In genomic region chr5:106277786-106278185, GRCm38 (mm10) we compare ENCODE assay signal across 17 mouse cellular contexts.
"Had no signal": no experiment of that assay in that cellular context is flagged by ENCODE, and none has a peak within 500 bp of the region (broad histone marks: within the 10 kb centered on the region; RNA-seq: fewer than 3 reads in every experiment).

No protein-coding gene starts in this region.

- H3K9me3 ChIP-seq: neural tube, embryonic 13.5 days; neural tube, embryonic 15.5 days had no signal

- H3K4me1 ChIP-seq: midbrain, embryonic 12.5 days; neural tube, embryonic 13.5 days; neural tube, embryonic 15.5 days had no signal

- H3K27ac ChIP-seq: midbrain, embryonic 12.5 days; neural tube, embryonic 13.5 days; neural tube, embryonic 15.5 days had no signal

- H3K4me3 ChIP-seq: midbrain, embryonic 12.5 days; myocyte; neural tube, embryonic 13.5 days; neural tube, embryonic 15.5 days had no signal

- H3K27me3 ChIP-seq: midbrain, embryonic 12.5 days; neural tube, embryonic 13.5 days; neural tube, embryonic 15.5 days had no signal

- DNase-seq: lung, adult 18-20 months; lung, embryonic 14.5 days; lung, postnatal 10 days; lung, postnatal 4 days; midbrain, embryonic 14.5 days; right cerebral cortex, adult 18-20 months; right cerebral cortex, postnatal 25 days; right cerebral cortex, postnatal 4 days; spleen, adult 18-20 months; thymus, adult 18-20 months; thymus, postnatal 14 days; thymus, postnatal 36 days had no signal

- H3K36me3 ChIP-seq: midbrain, embryonic 12.5 days; neural tube, embryonic 13.5 days; neural tube, embryonic 15.5 days had no signal

- ATAC-seq: midbrain, embryonic 16.5 days had no signal
